Mouse (Mus musculus): Measurements from ENCODE around the gene Neb.

Gene Neb

DNA sequence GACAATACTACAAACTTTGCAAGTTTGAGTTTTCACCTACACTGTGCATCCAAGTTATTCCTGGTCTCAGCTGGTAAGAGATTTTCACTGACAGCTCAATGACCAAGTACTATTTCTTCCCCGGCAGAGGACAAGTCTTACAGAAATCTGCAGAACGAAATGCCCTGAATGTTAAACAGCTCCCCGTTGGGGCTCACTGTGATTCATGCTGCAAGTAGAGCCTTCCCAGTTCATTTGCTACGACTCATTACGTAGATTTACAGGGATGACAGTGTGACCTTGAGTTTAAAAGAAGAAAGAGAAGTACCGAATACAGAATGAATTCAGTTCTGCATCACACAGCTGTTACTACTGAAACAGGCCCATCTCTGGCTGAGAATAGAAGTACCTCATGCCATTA lies 91.9 kb downstream of the Neb start:
- no peak overlapping the region for H3K4me3 ChIP-seq (replicated peaks; ENCODE audit: low read length)
- H3K36me3 ChIP-seq (ENCODE audit: insufficient read depth, low read length) = no peaks in the 10 kb centered on the region
- H3K27me3 ChIP-seq (ENCODE audit: insufficient read depth, low read length) = no peaks in the 10 kb centered on the region
- TF ChIP-seq POU5F1 (IDR thresholded peaks at IDR 0.05; ENCODE audit: borderline replicate concordance, low read length) (no peak), CTCF (conservative IDR thresholded peaks at IDR 0.05; ENCODE audit: low read length) (no peak), NANOG (IDR thresholded peaks at IDR 0.05; ENCODE audit: borderline replicate concordance, low read length) (no peak)
- no peaks in the 10 kb centered on the region for H3K4me1 ChIP-seq (replicated peaks; ENCODE audit: low read depth, low read length)
- H3K9me3 ChIP-seq (ENCODE audit: low read length) = no peaks in the 10 kb centered on the region

DNA sequence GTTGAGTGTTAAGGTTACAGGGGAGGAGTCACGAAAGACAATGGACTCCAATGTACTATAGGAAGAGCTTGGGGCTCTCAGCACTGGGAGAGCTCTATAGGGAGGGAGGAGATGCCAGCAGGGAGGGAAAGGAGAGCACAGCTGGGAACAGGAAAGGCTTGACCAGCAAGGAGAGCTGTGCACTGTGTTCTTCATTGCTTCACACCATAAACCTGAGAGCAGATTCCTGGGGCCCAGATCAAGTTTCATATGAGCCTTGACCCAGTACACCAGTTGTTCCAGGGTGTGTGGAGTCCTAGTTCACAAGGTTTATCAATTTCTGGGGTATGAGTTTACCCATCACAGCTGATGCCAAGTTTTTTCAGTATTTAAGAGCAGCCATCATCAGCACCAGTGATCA lies 106.1 kb downstream of the Neb start:
- H3K4me1 ChIP-seq (replicated peaks; ENCODE audit: low read depth, low read length) = peaks cover 8% of the 10 kb centered on the region; the same call in 1 of the 2 replicates
- H3K4me3 ChIP-seq (replicated peaks; ENCODE audit: low read length) = no peak overlapping the region
- TF ChIP-seq POU5F1 (IDR thresholded peaks at IDR 0.05; ENCODE audit: borderline replicate concordance, low read length) (no peak), CTCF (conservative IDR thresholded peaks at IDR 0.05; ENCODE audit: low read length) (no peak), NANOG (IDR thresholded peaks at IDR 0.05; ENCODE audit: borderline replicate concordance, low read length) (no peak)

DNA sequence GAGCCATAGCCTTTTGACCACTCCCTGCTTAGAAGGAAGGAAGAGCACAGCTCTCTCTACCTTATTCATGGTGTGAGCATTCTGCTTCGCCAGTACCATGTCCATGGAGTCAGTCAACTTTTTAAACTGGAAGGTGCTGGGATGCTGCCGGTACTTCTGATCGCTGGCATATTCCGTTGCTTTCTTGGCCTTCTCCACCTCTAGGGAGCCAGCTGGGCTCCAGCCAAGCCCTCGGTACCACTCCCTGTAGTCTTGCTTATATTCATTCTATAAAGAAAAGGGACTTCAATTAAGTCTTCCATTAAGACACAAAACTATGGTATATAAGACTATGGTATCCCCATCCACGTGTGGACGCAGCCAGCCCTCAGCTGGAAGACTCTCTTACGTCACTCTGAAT lies 107.4 kb downstream of the Neb start:
- Histone ChIP-seq H3K4me3 (replicated peaks; ENCODE audit: low read length) (no peak overlapping the region), H3K36me3 (ENCODE audit: insufficient read depth, low read length) (no peaks in the 10 kb centered on the region), H3K27me3 (ENCODE audit: insufficient read depth, low read length) (no peaks in the 10 kb centered on the region), H3K9me3 (ENCODE audit: low read length) (no peaks in the 10 kb centered on the region), H3K4me1 (replicated peaks; ENCODE audit: low read depth, low read length) (peaks cover 8% of the 10 kb centered on the region; the same call in 1 of the 2 replicates)
- TF ChIP-seq POU5F1 (IDR thresholded peaks at IDR 0.05; ENCODE audit: borderline replicate concordance, low read length) = no peak
- no peak for TF ChIP-seq NANOG (IDR thresholded peaks at IDR 0.05; ENCODE audit: borderline replicate concordance, low read length)
- no peak for TF ChIP-seq CTCF (conservative IDR thresholded peaks at IDR 0.05; ENCODE audit: low read length)

More for the DNA sequence above, 106.1 kb downstream of the Neb start:
- Histone ChIP-seq H3K27me3 (ENCODE audit: insufficient read depth, low read length) (no peaks in the 10 kb centered on the region), H3K36me3 (ENCODE audit: insufficient read depth, low read length) (no peaks in the 10 kb centered on the region), H3K9me3 (ENCODE audit: low read length) (no peaks in the 10 kb centered on the region)

DNA sequence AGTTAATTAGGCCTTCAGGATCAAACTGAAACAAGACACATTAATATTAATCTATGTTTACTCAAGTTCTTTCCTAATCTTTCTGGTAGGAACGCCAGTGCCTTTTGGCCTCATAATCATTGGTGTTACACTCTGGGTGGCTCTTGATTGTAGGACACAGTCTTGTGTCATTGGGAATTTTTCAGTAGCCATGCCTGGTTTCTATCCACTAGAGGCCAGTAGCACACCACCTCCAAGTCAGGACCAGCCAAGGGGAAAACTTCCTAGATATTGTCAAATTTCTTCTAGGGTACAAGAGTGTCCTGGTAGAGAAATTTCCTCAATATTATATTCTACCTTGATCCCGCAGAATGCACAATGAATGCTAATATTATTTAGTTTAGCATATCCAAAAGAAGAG lies 116.1 kb downstream of the Neb start:
- TF ChIP-seq NANOG (IDR thresholded peaks at IDR 0.05; ENCODE audit: borderline replicate concordance, low read length) (no peak), POU5F1 (IDR thresholded peaks at IDR 0.05; ENCODE audit: borderline replicate concordance, low read length) (no peak), CTCF (conservative IDR thresholded peaks at IDR 0.05; ENCODE audit: low read length) (peak; percentile 60)
- Histone ChIP-seq H3K27me3 (ENCODE audit: insufficient read depth, low read length) (no peaks in the 10 kb centered on the region), H3K4me1 (replicated peaks; ENCODE audit: low read depth, low read length) (no peaks in the 10 kb centered on the region), H3K36me3 (ENCODE audit: insufficient read depth, low read length) (no peaks in the 10 kb centered on the region), H3K9me3 (ENCODE audit: low read length) (no peaks in the 10 kb centered on the region), H3K4me3 (replicated peaks; ENCODE audit: low read length) (no peak overlapping the region)

DNA sequence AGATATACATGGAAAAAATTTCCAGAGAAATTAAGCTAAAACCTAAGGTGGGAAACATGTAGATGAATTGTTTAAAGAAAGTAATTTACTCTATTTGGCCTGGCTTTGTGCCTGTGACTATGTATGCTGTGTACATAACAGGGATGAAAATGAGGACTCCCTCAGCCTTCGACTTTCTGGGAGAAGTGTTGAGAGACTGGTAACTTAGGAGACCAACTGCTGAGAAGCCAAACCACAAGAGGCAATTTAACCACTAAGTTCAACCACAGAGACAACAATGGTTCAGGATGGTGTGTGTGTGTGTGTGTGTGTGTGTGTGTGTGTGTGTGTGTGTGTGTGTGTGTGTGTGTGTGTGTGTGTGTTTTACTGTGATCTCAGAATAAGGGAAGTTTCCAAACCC lies 126.2 kb downstream of the Neb start:
- Histone ChIP-seq H3K4me3 (replicated peaks; ENCODE audit: low read length) (no peak overlapping the region), H3K36me3 (ENCODE audit: insufficient read depth, low read length) (no peaks in the 10 kb centered on the region), H3K4me1 (replicated peaks; ENCODE audit: low read depth, low read length) (no peaks in the 10 kb centered on the region), H3K27me3 (ENCODE audit: insufficient read depth, low read length) (no peaks in the 10 kb centered on the region), H3K9me3 (ENCODE audit: low read length) (no peaks in the 10 kb centered on the region)
- TF ChIP-seq POU5F1 (IDR thresholded peaks at IDR 0.05; ENCODE audit: borderline replicate concordance, low read length) (no peak), CTCF (conservative IDR thresholded peaks at IDR 0.05; ENCODE audit: low read length) (no peak), NANOG (IDR thresholded peaks at IDR 0.05; ENCODE audit: borderline replicate concordance, low read length) (no peak)

DNA sequence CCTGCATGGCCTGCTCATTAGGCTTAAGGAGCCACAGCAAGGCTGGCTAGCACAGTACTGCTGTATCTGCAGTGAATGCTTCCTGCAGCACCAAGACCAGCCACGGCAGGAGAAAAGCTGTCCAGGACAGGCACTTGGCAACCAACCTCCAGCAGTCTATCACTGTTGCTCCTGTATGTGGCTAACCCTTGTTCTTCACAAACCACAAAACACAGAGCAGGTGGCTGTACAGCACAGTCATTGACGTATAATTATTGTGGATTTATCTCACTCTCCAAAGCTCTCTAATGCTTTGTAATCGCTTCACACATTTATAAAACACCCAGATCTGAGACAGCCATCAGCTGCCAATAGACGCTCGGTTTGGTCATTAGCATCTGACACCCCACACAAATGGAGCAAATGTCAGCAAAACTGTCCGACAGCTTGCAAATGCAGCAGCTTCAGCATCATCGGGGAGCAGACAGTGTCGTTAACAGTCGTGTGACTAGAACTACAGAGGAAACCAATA lies 129.9 kb downstream of the Neb start:
- Histone ChIP-seq H3K4me1 (replicated peaks; ENCODE audit: low read depth, low read length) (no peaks in the 10 kb centered on the region), H3K36me3 (ENCODE audit: insufficient read depth, low read length) (no peaks in the 10 kb centered on the region), H3K9me3 (ENCODE audit: low read length) (no peaks in the 10 kb centered on the region), H3K4me3 (replicated peaks; ENCODE audit: low read length) (no peak overlapping the region), H3K27me3 (ENCODE audit: insufficient read depth, low read length) (no peaks in the 10 kb centered on the region)
- TF ChIP-seq CTCF (conservative IDR thresholded peaks at IDR 0.05; ENCODE audit: low read length) (no peak), POU5F1 (IDR thresholded peaks at IDR 0.05; ENCODE audit: borderline replicate concordance, low read length) (no peak), NANOG (IDR thresholded peaks at IDR 0.05; ENCODE audit: borderline replicate concordance, low read length) (no peak)

DNA sequence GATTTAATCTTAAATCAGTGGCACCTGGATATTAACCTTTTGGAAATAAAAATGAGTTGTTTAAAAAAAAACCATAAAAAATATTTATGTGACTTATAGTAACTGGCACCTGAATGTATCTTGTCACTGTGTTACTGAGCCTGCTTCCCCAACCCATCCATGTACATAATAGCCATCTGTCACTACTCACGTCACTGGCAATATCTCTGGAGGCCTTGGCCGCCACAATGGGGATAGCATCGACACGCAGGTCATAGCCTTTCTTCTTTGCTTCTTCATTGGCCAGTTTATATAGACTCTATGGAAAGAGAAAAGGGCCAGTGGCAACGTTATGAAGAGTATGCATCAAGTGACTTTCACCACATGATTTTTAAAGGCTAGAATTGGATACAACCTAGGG lies 133.2 kb downstream of the Neb start:
- Histone ChIP-seq H3K4me3 (replicated peaks; ENCODE audit: low read length) (no peak overlapping the region), H3K4me1 (replicated peaks; ENCODE audit: low read depth, low read length) (no peaks in the 10 kb centered on the region), H3K36me3 (ENCODE audit: insufficient read depth, low read length) (no peaks in the 10 kb centered on the region), H3K27me3 (ENCODE audit: insufficient read depth, low read length) (no peaks in the 10 kb centered on the region), H3K9me3 (ENCODE audit: low read length) (no peaks in the 10 kb centered on the region)
- TF ChIP-seq POU5F1 (IDR thresholded peaks at IDR 0.05; ENCODE audit: borderline replicate concordance, low read length) = no peak
- TF ChIP-seq CTCF (conservative IDR thresholded peaks at IDR 0.05; ENCODE audit: low read length) = no peak
- no peak for TF ChIP-seq NANOG (IDR thresholded peaks at IDR 0.05; ENCODE audit: borderline replicate concordance, low read length)

DNA sequence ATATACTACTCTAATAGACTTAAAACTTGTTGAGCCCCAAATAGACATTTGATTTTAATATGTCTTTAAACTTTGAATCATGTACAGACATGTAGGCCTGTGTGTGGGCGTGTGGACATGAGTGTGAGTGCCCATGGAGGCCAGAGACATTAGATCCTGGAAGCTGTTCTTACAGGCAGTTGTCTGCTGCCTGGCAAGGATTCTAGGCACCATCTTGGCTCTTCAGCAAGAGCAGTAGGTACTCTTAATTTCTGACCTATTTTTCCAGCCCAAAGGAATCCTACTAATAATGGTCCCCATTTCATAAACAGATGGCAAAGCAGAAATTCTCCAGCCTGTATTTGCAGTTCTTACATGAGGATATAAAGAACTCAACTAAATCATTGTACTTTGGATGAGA lies 135.6 kb downstream of the Neb start:
- Histone ChIP-seq H3K4me3 (replicated peaks; ENCODE audit: low read length) (no peak overlapping the region), H3K27me3 (ENCODE audit: insufficient read depth, low read length) (no peaks in the 10 kb centered on the region), H3K36me3 (ENCODE audit: insufficient read depth, low read length) (no peaks in the 10 kb centered on the region), H3K9me3 (ENCODE audit: low read length) (no peaks in the 10 kb centered on the region), H3K4me1 (replicated peaks; ENCODE audit: low read depth, low read length) (no peaks in the 10 kb centered on the region)
- TF ChIP-seq NANOG (IDR thresholded peaks at IDR 0.05; ENCODE audit: borderline replicate concordance, low read length) (no peak), POU5F1 (IDR thresholded peaks at IDR 0.05; ENCODE audit: borderline replicate concordance, low read length) (no peak), CTCF (conservative IDR thresholded peaks at IDR 0.05; ENCODE audit: low read length) (no peak)

DNA sequence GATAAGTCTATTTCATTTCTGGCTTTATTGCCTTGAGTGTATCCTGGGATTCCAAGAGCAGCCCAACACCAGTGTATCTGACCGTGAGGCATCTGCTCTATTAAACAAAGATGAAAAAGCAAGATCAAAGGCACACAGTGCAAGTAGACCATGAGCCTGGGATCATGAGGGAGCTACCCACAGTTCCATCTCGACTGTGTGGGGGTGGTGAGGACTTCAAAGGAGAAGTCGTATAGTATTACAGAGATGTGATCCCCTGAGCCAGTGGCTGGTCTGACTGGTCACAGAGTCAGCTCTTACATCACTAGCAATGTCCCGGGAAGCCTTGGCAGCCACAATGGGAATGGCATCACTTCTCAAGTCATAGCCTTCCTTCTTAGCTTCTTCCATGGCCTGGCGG lies 140.4 kb downstream of the Neb start:
- no peaks in the 10 kb centered on the region for H3K36me3 ChIP-seq (ENCODE audit: insufficient read depth, low read length)
- H3K4me1 ChIP-seq (replicated peaks; ENCODE audit: low read depth, low read length) = no peaks in the 10 kb centered on the region
- no peaks in the 10 kb centered on the region for H3K27me3 ChIP-seq (ENCODE audit: insufficient read depth, low read length)
- no peak overlapping the region for H3K4me3 ChIP-seq (replicated peaks; ENCODE audit: low read length)
- no peaks in the 10 kb centered on the region for H3K9me3 ChIP-seq (ENCODE audit: low read length)
- no peak for TF ChIP-seq POU5F1 (IDR thresholded peaks at IDR 0.05; ENCODE audit: borderline replicate concordance, low read length)
- no peak for TF ChIP-seq CTCF (conservative IDR thresholded peaks at IDR 0.05; ENCODE audit: low read length)
- no peak for TF ChIP-seq NANOG (IDR thresholded peaks at IDR 0.05; ENCODE audit: borderline replicate concordance, low read length)
